Mouse (Mus musculus): ENCODE results near the gene Afmid.
"Not testable (repeated sequence)": the region's sequence is repeated elsewhere in the genome, so short reads cannot be mapped to it uniquely, and the experiment has no call there.

Gene Afmid

GRCm38 (mm10) chr11:117825333-117826101 is at the start of gene Afmid, which contains the start of gene Tk1:
Afmid (plus strand) TSS chr11:117825924.
Tk1 (minus strand) TSS chr11:117826092.
- DNase-seq, result peak; percentile 57 to 65

- no peak for DNase-seq
Observed at GRCm38 (mm10) chr11:117776085-117776792, 49.5 kb upstream of the Afmid start.

- DNase-seq, result no peak
Observed at GRCm38 (mm10) chr11:117777111-117777510, 48.6 kb upstream of the Afmid start.

GRCm38 (mm10) chr11:117778031-117778430 is 47.7 kb upstream of the Afmid start:
- no peak for DNase-seq

GRCm38 (mm10) chr11:117778851-117779433 is 46.8 kb upstream of the Afmid start:
- DNase-seq, result no peak

GRCm38 (mm10) chr11:117779434-117780198 is 46.1 kb upstream of the Afmid start:
- DNase-seq, result peak; percentile 57 to 62

GRCm38 (mm10) chr11:117780199-117780515 is 45.6 kb upstream of the Afmid start:
- no peak for DNase-seq

- peak; percentile 91 to 96 for DNase-seq
Observed at GRCm38 (mm10) chr11:117780582-117781111, 45.1 kb upstream of the Afmid start.

- DNase-seq, result peak; percentile 82 to 89
Observed at GRCm38 (mm10) chr11:117781199-117781821, 44.4 kb upstream of the Afmid start.

- peak; percentile 86 to 92 for DNase-seq
Observed at GRCm38 (mm10) chr11:117781993-117782704, 43.6 kb upstream of the Afmid start, which contains the start of the genes Tmc8 and Tmc6. Tmc8 (plus strand) TSS chr11:117782076. Tmc6 (minus strand) TSS chr11:117782198.

- DNase-seq, result no peak
Observed at GRCm38 (mm10) chr11:117782705-117783034, 43.1 kb upstream of the Afmid start.

GRCm38 (mm10) chr11:117783089-117783488 is 42.6 kb upstream of the Afmid start:
- peak; percentile 85 to 91 for DNase-seq

GRCm38 (mm10) chr11:117783683-117784309 is 41.9 kb upstream of the Afmid start:
- peak; percentile 41 to 57 for DNase-seq

GRCm38 (mm10) chr11:117786294-117786693 is 39.4 kb upstream of the Afmid start:
- DNase-seq, result peak; percentile 50 to 63

- DNase-seq, result not testable (repeated sequence)
Observed at GRCm38 (mm10) chr11:117788481-117788880, 37.2 kb upstream of the Afmid start.

- peak in 1 of 2 experiments; percentile 60 for DNase-seq
Observed at GRCm38 (mm10) chr11:117790286-117790685, 35.4 kb upstream of the Afmid start.

GRCm38 (mm10) chr11:117790703-117791440 is 34.9 kb upstream of the Afmid start:
- no peak for DNase-seq

- no peak for DNase-seq
Observed at GRCm38 (mm10) chr11:117791441-117791761, 34.3 kb upstream of the Afmid start.

- peak in 1 of 2 experiments; percentile 70 for DNase-seq
Observed at GRCm38 (mm10) chr11:117792281-117792888, 33.3 kb upstream of the Afmid start.

GRCm38 (mm10) chr11:117794035-117794551 is 31.6 kb upstream of the Afmid start:
- DNase-seq, result no peak
